Mouse (Mus musculus) liver, adult 2 months (tissue): Measurements from ENCODE around the gene Add3.

Experiments used
- CTCF ChIP-seq: fragments of 200-500 bp; IDR thresholded peaks from 2 replicates; pipeline ENCODE4 v1.5.1; 2011; ENCODE audit warnings: low read depth, low read length, control low read depth
- POLR2A ChIP-seq: fragments of 200-500 bp; IDR thresholded peaks from 2 replicates; pipeline ENCODE4 v1.6.1; 2011; ENCODE audit warnings: low read length, control low read depth; ENCODE audit not compliant: insufficient read depth; ENCODE audit errors: extremely low read depth

DNA sequence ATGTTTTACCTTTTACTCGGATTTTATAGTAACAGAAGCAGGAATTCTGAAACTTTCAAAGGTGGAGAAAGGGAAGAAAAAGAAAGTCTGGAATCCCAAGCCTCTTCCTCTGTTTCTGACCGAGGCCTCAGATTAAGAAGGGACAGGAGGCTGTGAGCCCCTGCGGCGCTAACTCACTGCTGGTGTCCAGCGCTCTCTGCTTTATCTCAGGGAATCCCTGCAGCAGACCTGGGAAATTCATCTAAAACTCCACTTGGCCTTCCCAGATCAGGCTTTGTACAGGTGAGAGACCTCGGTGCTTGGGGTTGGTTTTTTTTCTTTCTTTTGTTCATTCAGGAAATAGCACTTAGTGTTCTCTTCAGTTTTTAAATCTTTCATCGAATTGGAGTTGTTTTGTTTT is 19.1 kb downstream of the Add3 start:
- no peak for TF ChIP-seq CTCF
- no peak for TF ChIP-seq POLR2A
